Mouse (Mus musculus) neural tube, embryonic 10.5 days (tissue): Measurements from ENCODE around the gene Eif5a2.
"Not testable (repeated sequence)": the region's sequence is repeated elsewhere in the genome, so short reads cannot be mapped to it uniquely, and the experiment has no call there.

ENCODE experiments used
- DNase-seq: peaks from one replicate; pipeline ENCODE4 v3.0.0-alpha.2; 2017; ENCODE audit warnings: low spot score; ENCODE audit errors: extremely low spot score

Gene Eif5a2

GRCm38 (mm10) chr3:28780994-28781393 lies at the start of gene Eif5a2:
Gene Eif5a2 (plus strand): TSS chr3:28781276.
- peak; percentile 93 for DNase-seq

- DNase-seq: no peak
These were observed 46.4 kb upstream of the Eif5a2 start for GRCm38 (mm10) chr3:28734712-28735111.

- no peak for DNase-seq
These were observed 44.1 kb upstream of the Eif5a2 start for GRCm38 (mm10) chr3:28736981-28737380.

GRCm38 (mm10) chr3:28740353-28740752 lies 40.7 kb upstream of the Eif5a2 start:
- DNase-seq: no peak

- DNase-seq: no peak
These were observed 37.8 kb upstream of the Eif5a2 start for GRCm38 (mm10) chr3:28743251-28743650.

GRCm38 (mm10) chr3:28745835-28746483 lies 35.1 kb upstream of the Eif5a2 start:
- peak; percentile 64 for DNase-seq

- DNase-seq: no peak
These were observed 32.9 kb upstream of the Eif5a2 start for GRCm38 (mm10) chr3:28748151-28748550.

- DNase-seq: no peak
These were observed 32.1 kb upstream of the Eif5a2 start for GRCm38 (mm10) chr3:28748956-28749355.

- DNase-seq: no peak
These were observed 25.6 kb upstream of the Eif5a2 start for GRCm38 (mm10) chr3:28755477-28755876.

- no peak for DNase-seq
These were observed 19.8 kb upstream of the Eif5a2 start for GRCm38 (mm10) chr3:28761225-28761789.

- DNase-seq: no peak
These were observed 14.1 kb upstream of the Eif5a2 start for GRCm38 (mm10) chr3:28766935-28767334.

GRCm38 (mm10) chr3:28768222-28768621 lies 12.9 kb upstream of the Eif5a2 start:
- no peak for DNase-seq

GRCm38 (mm10) chr3:28772919-28773318 lies 8.2 kb upstream of the Eif5a2 start:
- not testable (repeated sequence) for DNase-seq

GRCm38 (mm10) chr3:28775361-28775760 lies 5.7 kb upstream of the Eif5a2 start:
- no peak for DNase-seq

GRCm38 (mm10) chr3:28775958-28776357 lies 5.1 kb upstream of the Eif5a2 start:
- DNase-seq: no peak

GRCm38 (mm10) chr3:28776491-28776890 lies 4.6 kb upstream of the Eif5a2 start:
- no peak for DNase-seq

GRCm38 (mm10) chr3:28780511-28780910 lies 565 bp upstream of the Eif5a2 start:
- no peak for DNase-seq

GRCm38 (mm10) chr3:28781422-28781821 lies 346 bp downstream of the Eif5a2 start:
- no peak for DNase-seq

GRCm38 (mm10) chr3:28781848-28782247 lies 772 bp downstream of the Eif5a2 start:
- DNase-seq: no peak

- DNase-seq: no peak
These were observed 3.1 kb downstream of the Eif5a2 start for GRCm38 (mm10) chr3:28784176-28784575.

- DNase-seq: no peak
These were observed 13.8 kb downstream of the Eif5a2 start for GRCm38 (mm10) chr3:28794835-28795234.

- peak; percentile 99 for DNase-seq
These were observed 24.4 kb downstream of the Eif5a2 start, which contains the start of gene Rpl22l1 for GRCm38 (mm10) chr3:28805301-28806097. Gene Rpl22l1 (plus strand): TSS chr3:28805436.
